Mouse (Mus musculus): ENCODE measurements around the gene Pla2g10. TPM values are rescaled to one million over a fixed set of nuclear protein-coding genes. Genes with fewer than 3 reads are reported as not detected.
"Not testable (repeated sequence)": the region's sequence is repeated elsewhere in the genome, so short reads cannot be mapped to it uniquely, and the experiment has no call there.

Gene Pla2g10
- polyA plus RNA-seq, 1 experiment = 0.58 TPM

DNA sequence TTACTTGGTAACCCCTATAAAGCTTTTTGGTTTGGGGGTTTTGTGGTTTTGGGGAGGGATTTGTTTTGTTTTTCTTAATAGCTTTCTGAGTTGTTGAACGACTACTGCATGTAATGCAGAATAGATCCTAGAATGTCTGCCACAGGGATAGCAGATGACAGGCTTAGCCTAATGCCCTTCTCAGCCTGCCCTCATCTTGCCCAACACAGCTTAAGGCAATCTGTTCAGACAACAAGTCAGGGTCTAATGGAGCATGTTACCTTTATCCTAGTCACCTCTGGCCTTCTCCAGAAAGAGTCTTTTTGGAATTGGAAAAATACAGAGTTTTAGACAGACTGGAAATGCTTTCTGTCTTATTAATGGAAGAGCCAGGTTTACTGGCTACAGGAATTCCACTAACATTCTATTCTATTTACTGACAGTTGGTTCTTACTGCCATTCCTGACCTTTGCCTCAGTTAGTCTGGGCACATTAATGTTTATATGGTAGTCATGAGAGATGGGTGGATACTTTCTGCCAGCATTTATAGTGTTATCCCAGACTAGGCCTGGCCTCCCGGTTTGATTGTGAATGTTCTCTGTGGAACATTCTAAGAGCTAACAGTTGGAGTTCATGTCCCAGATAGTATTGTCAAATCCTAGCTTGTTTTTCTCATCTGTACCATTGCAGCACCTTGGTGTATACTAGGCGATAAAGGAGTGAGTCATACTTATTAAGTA, 52.0 kb downstream of the Pla2g10 start:
- DNase-seq = peak; percentile 17
- 0 out of 2 replicates have a peak, but pooled peaks cover 1% of the 10 kb centered on the region for H3K36me3 ChIP-seq (ENCODE audit: control insufficient read depth, insufficient read depth, low read length)
- H3K27me3 ChIP-seq (replicated peaks; ENCODE audit: control insufficient read depth, insufficient read depth, low read length) = no peaks in the 10 kb centered on the region
- 71% methylated on average over 3 of the region's 3 CpGs for WGBS
- TF ChIP-seq POLR2A (IDR thresholded peaks at IDR 0.05; ENCODE audit: low read depth, low read length) (no peak), CTCF (conservative IDR thresholded peaks at IDR 0.05; ENCODE audit: insufficient read depth, insufficient read length, low read depth, low read length) (no peak)
- H3K4me3 ChIP-seq (ENCODE audit: insufficient read depth, low read depth, low read length) = no peak overlapping the region
- no peak overlapping the region; the same call in 1 of the 2 replicates for H3K27ac ChIP-seq (ENCODE audit: insufficient read depth, low read depth, low read length)
- peaks cover 3% of the 10 kb centered on the region; the same call in 1 of the 2 replicates for H3K4me1 ChIP-seq (ENCODE audit: control insufficient read depth, insufficient read depth, low read length)

DNA sequence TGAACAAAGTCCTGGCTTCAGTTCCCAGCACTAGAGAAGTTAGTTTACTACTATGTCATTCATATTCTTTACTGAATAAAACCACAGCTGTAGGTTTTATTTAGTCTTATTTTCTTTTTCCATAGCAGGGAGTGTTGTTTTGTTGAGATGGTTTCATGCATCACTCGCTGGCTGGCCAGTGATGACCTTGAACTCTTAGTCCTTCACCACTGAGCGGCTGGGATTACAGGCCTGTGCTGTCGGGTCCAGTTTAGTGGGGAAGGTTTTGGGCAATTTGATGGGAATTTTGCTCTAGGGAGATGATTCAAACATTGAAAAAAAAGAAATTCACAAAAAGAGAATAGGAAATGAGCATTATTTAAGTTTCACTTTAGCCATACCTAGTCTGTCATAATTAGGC, 56.3 kb downstream of the Pla2g10 start:
- no peak for TF ChIP-seq POLR2A (IDR thresholded peaks at IDR 0.05; ENCODE audit: low read depth, low read length)
- TF ChIP-seq CTCF (conservative IDR thresholded peaks at IDR 0.05; ENCODE audit: insufficient read depth, insufficient read length, low read depth, low read length) = no peak
- Histone ChIP-seq H3K27me3 (replicated peaks; ENCODE audit: control insufficient read depth, insufficient read depth, low read length) (no peaks in the 10 kb centered on the region), H3K27ac (ENCODE audit: insufficient read depth, low read depth, low read length) (no peak overlapping the region), H3K36me3 (ENCODE audit: control insufficient read depth, insufficient read depth, low read length) (0 out of 2 replicates have a peak, but pooled peaks cover 1% of the 10 kb centered on the region), H3K4me1 (ENCODE audit: control insufficient read depth, insufficient read depth, low read length) (peaks cover 5% of the 10 kb centered on the region; the same call in 1 of the 2 replicates), H3K4me3 (ENCODE audit: insufficient read depth, low read depth, low read length) (no peak overlapping the region)
- no peak for DNase-seq
- WGBS = 55% methylated on average over 3 of the region's 3 CpGs

DNA sequence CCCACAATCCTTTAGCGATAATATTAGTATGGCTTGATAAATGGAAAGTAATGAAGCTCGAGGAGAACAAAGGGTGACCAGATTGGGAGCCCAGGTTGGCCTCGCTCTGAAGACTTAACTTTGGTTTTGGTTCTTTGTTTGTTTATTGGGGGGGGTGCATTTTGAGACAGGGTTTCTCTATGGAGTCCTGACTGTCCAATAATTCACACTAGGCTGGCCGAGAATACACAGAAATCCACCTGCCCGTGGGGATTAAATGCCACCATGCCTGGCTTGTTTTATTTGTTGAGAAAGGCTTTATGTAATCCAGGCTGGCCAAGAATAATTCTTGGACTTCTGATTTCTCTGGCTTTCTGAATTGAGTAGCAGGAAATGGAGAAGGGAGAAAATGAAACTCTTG, 57.7 kb downstream of the Pla2g10 start:
- 0 out of 2 replicates have a peak, but pooled peaks cover 1% of the 10 kb centered on the region for H3K36me3 ChIP-seq (ENCODE audit: control insufficient read depth, insufficient read depth, low read length)
- no peaks in the 10 kb centered on the region for H3K27me3 ChIP-seq (replicated peaks; ENCODE audit: control insufficient read depth, insufficient read depth, low read length)
- no peak overlapping the region for H3K27ac ChIP-seq (ENCODE audit: insufficient read depth, low read depth, low read length)
- no peak overlapping the region for H3K4me3 ChIP-seq (ENCODE audit: insufficient read depth, low read depth, low read length)
- DNase-seq = peak; percentile 8
- TF ChIP-seq CTCF (conservative IDR thresholded peaks at IDR 0.05; ENCODE audit: insufficient read depth, insufficient read length, low read depth, low read length) = no peak
- TF ChIP-seq POLR2A (IDR thresholded peaks at IDR 0.05; ENCODE audit: low read depth, low read length) = no peak
- 58% methylated on average over 5 of the region's 5 CpGs for WGBS
- H3K4me1 ChIP-seq (ENCODE audit: control insufficient read depth, insufficient read depth, low read length) = peaks cover 2% of the 10 kb centered on the region; the same call in 1 of the 2 replicates

DNA sequence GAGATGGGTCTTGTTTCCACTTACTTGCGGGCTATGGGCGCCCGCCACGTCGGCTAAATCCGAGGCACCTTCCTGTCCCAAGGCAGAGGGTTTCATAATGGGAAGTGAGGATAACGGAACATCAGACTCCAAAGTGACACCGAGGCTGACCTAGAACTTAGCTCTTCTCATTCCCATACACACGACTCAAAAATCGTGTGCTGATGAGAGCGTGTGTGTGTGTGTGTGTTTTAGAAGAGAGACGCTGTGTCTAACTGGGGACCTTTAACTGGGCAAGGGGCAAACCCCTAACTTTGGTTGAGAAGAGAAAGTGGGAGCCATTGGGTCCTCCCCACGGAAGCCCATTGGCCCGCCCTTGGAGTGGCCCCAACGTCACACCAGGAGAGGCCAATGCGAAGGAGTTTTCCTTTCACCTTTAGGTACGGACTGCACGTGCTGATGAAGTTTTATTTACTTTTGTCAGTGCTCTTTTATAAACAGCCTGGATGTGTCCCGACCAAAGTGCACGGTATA, 58.3 kb downstream of the Pla2g10 start:
- TF ChIP-seq POLR2A (IDR thresholded peaks at IDR 0.05; ENCODE audit: low read depth, low read length) = no peak
- TF ChIP-seq CTCF (conservative IDR thresholded peaks at IDR 0.05; ENCODE audit: insufficient read depth, insufficient read length, low read depth, low read length) = no peak

DNA sequence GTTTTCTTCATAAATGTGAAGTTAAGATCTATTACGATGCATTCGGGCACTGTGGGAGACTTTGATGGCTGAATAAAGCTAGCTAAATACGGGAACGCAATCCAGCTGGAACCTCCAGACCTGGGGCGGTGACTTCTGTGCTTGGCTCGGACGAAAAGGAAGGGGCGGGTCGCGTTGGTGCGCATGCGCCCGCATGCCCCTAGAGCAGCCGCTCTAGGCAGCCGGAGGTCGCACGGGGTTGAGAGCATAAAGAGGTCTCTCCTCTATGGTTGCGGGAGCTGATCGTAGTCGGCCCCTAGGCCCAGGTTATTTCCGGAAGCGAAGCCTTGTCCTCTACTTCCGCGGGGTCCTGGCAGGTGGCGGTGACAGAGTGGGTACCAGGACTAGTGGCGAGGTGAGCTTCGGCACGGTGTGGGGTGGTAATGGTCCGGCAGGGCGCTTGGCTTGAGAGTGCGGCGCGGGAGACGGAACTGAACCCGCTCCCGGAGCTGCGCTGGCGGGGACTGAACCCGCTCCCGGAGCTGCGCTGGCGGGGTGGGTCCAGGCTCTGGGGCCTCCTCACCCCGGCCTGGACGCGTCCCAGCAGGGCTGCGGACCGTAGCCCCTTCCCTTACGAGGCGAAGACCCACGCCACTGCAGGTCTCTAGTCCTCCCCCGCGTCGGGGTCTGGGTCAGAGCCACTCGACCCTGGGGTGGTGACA, 58.9 kb downstream of the Pla2g10 start, which contains the start of the genes Bfar and 3110001I22Rik:
TSS of gene Bfar (plus strand) at position 174 of the 701 bp plus-strand sequence.
TSS of gene 3110001I22Rik (plus strand) at position 245 of the 701 bp plus-strand sequence.
- TF ChIP-seq POLR2A (IDR thresholded peaks at IDR 0.05; ENCODE audit: low read depth, low read length) (peak; percentile 83), CTCF (conservative IDR thresholded peaks at IDR 0.05; ENCODE audit: insufficient read depth, insufficient read length, low read depth, low read length) (no peak)
- H3K36me3 ChIP-seq (ENCODE audit: control insufficient read depth, insufficient read depth, low read length) = no peaks in the 10 kb centered on the region
- H3K4me1 ChIP-seq (ENCODE audit: control insufficient read depth, insufficient read depth, low read length) = peaks cover 2% of the 10 kb centered on the region; the same call in 1 of the 2 replicates
- no peaks in the 10 kb centered on the region for H3K27me3 ChIP-seq (replicated peaks; ENCODE audit: control insufficient read depth, insufficient read depth, low read length)
- peak within 1 kb of the TSS; percentile 90 for H3K27ac ChIP-seq (ENCODE audit: insufficient read depth, low read depth, low read length)
- DNase-seq = peak; percentile 95
- under 1% methylated on average over 53 of the region's 54 CpGs for WGBS
- peak within 1 kb of the TSS; percentile 98 for H3K4me3 ChIP-seq (ENCODE audit: insufficient read depth, low read depth, low read length)

More for the DNA sequence above, 58.3 kb downstream of the Pla2g10 start:
- peak overlapping the region; percentile 98 for H3K4me3 ChIP-seq (ENCODE audit: insufficient read depth, low read depth, low read length)
- H3K27ac ChIP-seq (ENCODE audit: insufficient read depth, low read depth, low read length) = peak overlapping the region; percentile 90
- under 1% methylated on average over 20 of the region's 20 CpGs for WGBS
- peaks cover 2% of the 10 kb centered on the region; the same call in 1 of the 2 replicates for H3K4me1 ChIP-seq (ENCODE audit: control insufficient read depth, insufficient read depth, low read length)
- peak; percentile 79 for DNase-seq
- H3K36me3 ChIP-seq (ENCODE audit: control insufficient read depth, insufficient read depth, low read length) = 0 out of 2 replicates have a peak, but pooled peaks cover under 1% of the 10 kb centered on the region
- no peaks in the 10 kb centered on the region for H3K27me3 ChIP-seq (replicated peaks; ENCODE audit: control insufficient read depth, insufficient read depth, low read length)

DNA sequence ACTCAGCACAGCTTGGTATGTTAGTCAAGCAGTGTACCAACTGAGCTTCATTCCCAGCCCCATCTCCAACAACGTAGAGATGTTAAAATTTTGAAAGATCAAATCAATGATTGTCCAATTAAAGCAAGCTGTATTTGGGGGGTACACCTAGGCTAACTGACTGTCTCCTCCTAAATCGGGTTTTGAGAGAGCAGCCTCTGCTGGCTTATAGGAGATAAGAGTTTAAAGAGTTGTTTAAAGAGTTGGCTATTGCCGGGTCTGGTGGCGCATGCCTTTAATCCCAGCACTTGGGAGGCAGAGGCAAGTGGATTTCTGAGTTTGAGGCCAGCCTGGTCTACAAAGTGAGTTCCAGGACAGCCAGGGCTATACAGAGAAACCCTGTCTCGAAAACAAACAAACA, 59.9 kb downstream of the Pla2g10 start:
- H3K4me1 ChIP-seq (ENCODE audit: control insufficient read depth, insufficient read depth, low read length); DNase-seq; H3K27me3 ChIP-seq (replicated peaks; ENCODE audit: control insufficient read depth, insufficient read depth, low read length); H3K4me3 ChIP-seq (ENCODE audit: insufficient read depth, low read depth, low read length); H3K36me3 ChIP-seq (ENCODE audit: control insufficient read depth, insufficient read depth, low read length); H3K27ac ChIP-seq (ENCODE audit: insufficient read depth, low read depth, low read length): not testable (repeated sequence)
- WGBS = 80% methylated on average over 5 of the region's 5 CpGs

DNA sequence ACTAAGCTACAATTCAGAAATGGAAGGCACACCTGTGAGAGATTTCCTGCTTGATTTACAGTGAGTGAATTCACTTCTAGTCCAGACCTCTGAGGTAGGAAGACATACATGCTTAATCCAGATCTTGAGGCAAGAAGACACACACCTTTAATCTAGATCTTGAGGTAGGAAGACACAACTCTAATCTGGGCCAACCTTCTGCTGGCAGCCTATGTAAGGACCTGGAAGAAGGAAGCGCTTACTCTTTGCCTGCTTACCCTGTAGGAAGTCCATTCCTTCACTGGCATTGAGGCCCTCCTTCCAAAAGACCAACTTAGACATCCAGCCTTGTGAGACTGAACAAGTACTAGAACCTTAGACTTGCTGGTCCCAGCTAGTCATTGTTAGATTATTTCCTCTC, 61.5 kb downstream of the Pla2g10 start:
- H3K4me1 ChIP-seq (ENCODE audit: control insufficient read depth, insufficient read depth, low read length) = peaks cover 2% of the 10 kb centered on the region; the same call in 1 of the 2 replicates
- no peak overlapping the region for H3K4me3 ChIP-seq (ENCODE audit: insufficient read depth, low read depth, low read length)
- H3K27ac ChIP-seq (ENCODE audit: insufficient read depth, low read depth, low read length) = no peak overlapping the region
- H3K36me3 ChIP-seq (ENCODE audit: control insufficient read depth, insufficient read depth, low read length) = no peaks in the 10 kb centered on the region
- TF ChIP-seq CTCF (conservative IDR thresholded peaks at IDR 0.05; ENCODE audit: insufficient read depth, insufficient read length, low read depth, low read length) (no peak), POLR2A (IDR thresholded peaks at IDR 0.05; ENCODE audit: low read depth, low read length) (no peak)
- 100% methylated on average over 1 of the region's 1 CpGs for WGBS
- no peak for DNase-seq
- H3K27me3 ChIP-seq (replicated peaks; ENCODE audit: control insufficient read depth, insufficient read depth, low read length) = no peaks in the 10 kb centered on the region
